Mouse (Mus musculus) kidney, postnatal 0 days (tissue): ENCODE measurements around the gene Itgb3bp. TPM values are rescaled to one million over a fixed set of nuclear protein-coding genes. Genes with fewer than 3 reads are reported as not detected.
A peak's percentile ranks its signal among the peaks of the same experiment; 100 is the strongest.

Source experiments
- ATAC-seq: fragments of 200-750 bp; cut with Nextera tagmentation; replicated peaks from 2 replicates; pipeline ENCODE4 v1.8.0; 2017; ENCODE audit warnings: low read depth, moderate number of reproducible peaks, moderate TSS enrichment, moderate library complexity; ENCODE audit not compliant: low FRiP score
- DNase-seq: peaks from one replicate; pipeline ENCODE4 v3.0.0-alpha.2; 2016; ENCODE audit warnings: low spot score
- H3K27ac ChIP-seq: fragments of 300-500 bp; sonication (generic); 2 replicates; pipeline ENCODE4 v1.5.1; 2014; ENCODE audit warnings: mild to moderate bottlenecking
- H3K27me3 ChIP-seq: fragments of 300-500 bp; sonication (generic); 2 replicates; pipeline ENCODE4 v1.6.1; 2014; ENCODE audit warnings: low read length, mixed read lengths; ENCODE audit not compliant: insufficient read depth
- H3K36me3 ChIP-seq: fragments of 300-500 bp; sonication (generic); 2 replicates; pipeline ENCODE4 v1.6.1; 2014; ENCODE audit warnings: low read length, mixed read lengths; ENCODE audit not compliant: insufficient read depth
- H3K4me1 ChIP-seq: fragments of 300-500 bp; sonication (generic); replicated peaks from 2 replicates; pipeline ENCODE4 v1.6.1; 2014; ENCODE audit warnings: antibody characterized with exemption, low read length, mixed read lengths; ENCODE audit not compliant: insufficient read depth
- H3K4me2 ChIP-seq: fragments of 300-500 bp; sonication (generic); 2 replicates; pipeline ENCODE4 v1.6.1; 2014; ENCODE audit warnings: mild to moderate bottlenecking, low read length, moderate library complexity, mixed read lengths
- H3K4me3 ChIP-seq: fragments of 300-500 bp; sonication (generic); replicated peaks from 2 replicates; pipeline ENCODE4 v1.5.1; 2014; ENCODE audit warnings: low read depth, low read length
- H3K9ac ChIP-seq: fragments of 300-500 bp; sonication (generic); 2 replicates; pipeline ENCODE4 v1.6.1; 2014; ENCODE audit warnings: low read depth, low read length
- H3K9me3 ChIP-seq: fragments of 300-500 bp; sonication (generic); replicated peaks from 2 replicates; pipeline ENCODE4 v1.6.1; 2016; ENCODE audit warnings: low read length, inconsistent platforms, mixed read lengths
- CTCF ChIP-seq: IDR thresholded peaks from 2 replicates; pipeline ENCODE4 v1.5.1; 2016; ENCODE audit warnings: antibody characterized with exemption, low read depth, mild to moderate bottlenecking, moderate library complexity
- WGBS: fragments of 180-500 bp; shearing (Covaris S2); extraction: QIAGEN DNeasy Blood & Tissue Kit; methylation state at CpG from one replicate; pipeline ENCODE4 v1.1.7; 2014; 5-methylcytosine and 5-hydroxymethylcytosine counted together
- polyA plus RNA-seq: library from polyadenylated mRNA; unstranded; fragments of >200 nt; fragmentation: Nextera tagmentation; extraction: Ambion mirVana; gene quantifications from 2 replicates; pipeline ENCODE4 v1.2.1, GENCODE M21; 2015

Gene Itgb3bp
- 36.8 and 38.3 TPM in 2 replicates for polyA plus RNA-seq

DNA sequence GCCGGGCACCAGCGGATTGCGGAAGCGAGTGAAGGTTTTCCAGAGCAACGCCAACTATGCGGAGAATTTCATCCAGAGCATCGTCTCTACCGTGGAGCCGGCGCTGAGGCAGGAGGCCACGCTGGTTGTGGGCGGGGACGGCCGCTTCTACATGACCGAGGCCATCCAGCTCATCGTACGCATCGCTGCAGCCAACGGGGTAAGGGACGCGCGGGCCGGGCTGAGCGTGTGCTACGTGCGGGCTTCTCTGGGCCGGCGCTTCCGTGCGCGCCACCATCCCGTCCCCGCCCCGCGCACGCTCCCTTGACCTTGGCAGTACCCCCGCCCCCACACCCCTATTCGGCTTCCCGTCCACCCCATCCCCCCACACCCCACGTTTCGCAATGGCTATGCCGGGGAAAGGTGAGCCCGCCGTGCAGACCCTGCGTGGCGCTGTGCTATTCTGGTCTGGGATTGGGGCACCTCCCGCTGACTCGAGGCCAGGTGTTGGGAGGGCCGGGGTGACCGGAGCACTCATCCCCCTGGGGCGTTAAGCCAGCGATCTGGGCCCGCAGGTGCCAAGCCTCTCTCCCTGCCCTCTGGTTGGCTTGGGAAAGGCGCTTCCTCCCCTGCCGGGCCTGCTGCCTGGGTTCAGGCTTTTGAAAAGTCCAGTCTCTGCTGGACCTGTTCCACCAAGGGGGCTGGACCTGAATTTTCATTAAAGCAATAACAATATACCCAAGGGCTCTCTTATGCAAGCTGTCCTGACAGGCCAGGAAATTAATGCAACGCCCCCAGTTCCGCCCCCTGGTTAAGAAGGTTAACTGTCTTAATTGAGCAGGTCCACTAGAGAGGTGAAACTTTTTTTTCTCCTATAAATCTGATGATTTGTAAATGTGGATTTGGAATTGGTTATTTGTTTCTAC is at the start of gene Itgb3bp:
Gene Itgb3bp, minus strand, starts transcription at position 201 of the 905 bp plus-strand sequence.
- no peak for TF ChIP-seq CTCF
- under 1% methylated on average over 45 of the region's 57 CpGs for WGBS

DNA sequence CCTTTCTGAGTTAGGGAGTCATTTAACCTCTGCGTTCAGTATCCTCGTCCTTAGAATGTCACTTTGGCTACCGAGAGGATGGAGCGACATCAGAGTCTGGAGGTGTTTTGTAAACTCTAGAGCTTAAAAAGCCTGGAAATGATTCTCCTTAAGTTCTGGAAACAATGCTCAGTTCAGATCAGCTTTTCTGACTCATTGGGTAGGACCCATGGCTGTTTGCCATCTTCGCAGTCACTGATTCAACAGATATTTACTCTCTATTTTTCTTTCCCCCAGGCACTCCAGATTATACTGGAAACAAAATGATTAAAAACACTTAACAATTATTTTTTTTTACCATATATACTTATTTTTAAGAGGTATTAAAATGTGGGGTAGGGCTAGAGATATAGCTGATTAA is 49.7 kb upstream of the Itgb3bp start:
- ATAC-seq = no peak
- no peak for DNase-seq
- Histone ChIP-seq H3K4me3 (no peak overlapping the region), H3K9me3 (no peaks in the 10 kb centered on the region), H3K36me3 (peaks cover 6% of the 10 kb centered on the region; the same call in 1 of the 2 replicates), H3K4me1 (no peaks in the 10 kb centered on the region), H3K27me3 (no peaks in the 10 kb centered on the region), H3K27ac (no peak overlapping the region), H3K4me2 (no peak overlapping the region), H3K9ac (no peak overlapping the region)
- no peak for TF ChIP-seq CTCF
- 88% methylated on average over 5 of the region's 5 CpGs for WGBS

More for the DNA sequence above, at the start of gene Itgb3bp:
- Histone ChIP-seq H3K9me3 (no peaks in the 10 kb centered on the region), H3K4me1 (peaks cover 6% of the 10 kb centered on the region; the same call in 1 of the 2 replicates), H3K27me3 (no peaks in the 10 kb centered on the region), H3K27ac (peak within 1 kb of the TSS; percentile 90), H3K36me3 (no peaks in the 10 kb centered on the region), H3K4me2 (peak within 1 kb of the TSS; percentile 84), H3K9ac (peak within 1 kb of the TSS; percentile 67), H3K4me3 (peak within 1 kb of the TSS; percentile 72)
- peak; percentile 90 for ATAC-seq
- DNase-seq = peak; percentile 82

DNA sequence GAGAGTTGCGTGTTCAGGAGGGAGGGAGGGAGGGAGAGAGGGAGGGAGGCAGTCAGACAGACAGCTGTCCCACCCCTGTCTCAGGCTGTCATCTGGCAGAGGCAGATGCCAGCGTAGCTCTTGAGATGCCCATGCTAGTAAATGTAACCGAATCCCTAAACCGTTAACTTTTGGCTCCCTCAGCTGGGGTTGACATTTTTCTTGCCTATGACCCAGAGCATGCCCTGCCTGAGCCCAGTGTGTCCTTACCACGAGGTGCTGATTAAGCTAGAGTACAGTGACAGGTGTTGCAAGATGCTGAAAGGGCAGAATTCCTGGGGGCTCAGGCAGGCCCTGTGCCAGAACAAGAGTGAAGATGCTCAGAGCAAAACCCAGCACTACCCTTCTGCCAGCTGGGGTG is 44.8 kb upstream of the Itgb3bp start:
- H3K27ac ChIP-seq = no peak overlapping the region
- H3K4me3 ChIP-seq = no peak overlapping the region
- H3K36me3 ChIP-seq = no peaks in the 10 kb centered on the region; the same call in 1 of the 2 replicates
- no peak for TF ChIP-seq CTCF
- H3K27me3 ChIP-seq = no peaks in the 10 kb centered on the region
- no peak overlapping the region for H3K4me2 ChIP-seq
- no peak overlapping the region for H3K9ac ChIP-seq
- DNase-seq = no peak
- H3K9me3 ChIP-seq = no peaks in the 10 kb centered on the region
- H3K4me1 ChIP-seq = no peaks in the 10 kb centered on the region
- ATAC-seq = no peak
- 52% methylated on average over 5 of the region's 5 CpGs for WGBS

- 97% methylated on average over 1 of the region's 1 CpGs for WGBS
- Histone ChIP-seq H3K27me3 (no peaks in the 10 kb centered on the region), H3K4me1 (no peaks in the 10 kb centered on the region), H3K9me3 (no peaks in the 10 kb centered on the region), H3K9ac (no peak overlapping the region), H3K4me2 (no peak overlapping the region), H3K4me3 (no peak overlapping the region), H3K36me3 (no peaks in the 10 kb centered on the region; the same call in 1 of the 2 replicates), H3K27ac (no peak overlapping the region)
- ATAC-seq = no peak
- TF ChIP-seq CTCF = no peak
- no peak for DNase-seq
Observed at GRCm38 (mm10) chr4:99973931-99974330, 44.3 kb upstream of the Itgb3bp start.

- no peak for TF ChIP-seq CTCF
- DNase-seq (no peak), ATAC-seq (no peak)
- no peaks in the 10 kb centered on the region for H3K27me3 ChIP-seq
- no peaks in the 10 kb centered on the region for H3K4me1 ChIP-seq
- peaks cover 1% of the 10 kb centered on the region for H3K36me3 ChIP-seq
- H3K27ac ChIP-seq = no peak overlapping the region
- H3K9me3 ChIP-seq = no peaks in the 10 kb centered on the region
- no peak overlapping the region for H3K9ac ChIP-seq
- no peak overlapping the region for H3K4me3 ChIP-seq
- no peak overlapping the region for H3K4me2 ChIP-seq
- WGBS = 84% methylated on average over 6 of the region's 6 CpGs
Observed at GRCm38 (mm10) chr4:99972886-99973285, 43.3 kb upstream of the Itgb3bp start.

DNA sequence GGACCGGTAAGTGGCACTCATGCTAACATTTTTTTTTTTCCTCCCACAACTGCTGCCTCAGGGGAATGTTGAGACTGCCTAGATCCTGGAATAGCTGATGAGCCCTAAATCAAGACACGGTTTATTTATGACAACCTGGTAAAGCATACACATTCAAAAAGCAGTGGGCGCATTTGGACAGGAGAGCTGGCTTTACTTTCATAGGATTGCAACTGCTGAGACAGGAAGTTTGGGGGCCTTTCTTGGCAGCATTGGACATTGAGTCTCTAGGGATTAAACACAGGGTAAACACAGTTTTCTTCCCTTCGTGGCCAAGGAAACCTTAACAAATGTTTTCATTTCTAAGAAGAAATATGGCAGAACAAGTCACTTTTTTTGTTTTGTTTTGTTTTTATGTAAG is 40.5 kb upstream of the Itgb3bp start:
- Histone ChIP-seq H3K9ac (no peak overlapping the region), H3K27ac (peak overlapping the region; percentile 77), H3K4me2 (peak overlapping the region; percentile 13; the same call in 1 of the 2 replicates), H3K4me3 (no peak overlapping the region), H3K9me3 (no peaks in the 10 kb centered on the region), H3K27me3 (no peaks in the 10 kb centered on the region), H3K4me1 (no peaks in the 10 kb centered on the region), H3K36me3 (peaks cover 19% of the 10 kb centered on the region)
- DNase-seq (peak; percentile 90), ATAC-seq (no peak)
- WGBS = 54% methylated on average over 4 of the region's 4 CpGs
- TF ChIP-seq CTCF = no peak
